Mouse (Mus musculus): ENCODE measurements around the gene Mkln1. TPM values are rescaled to one million over a fixed set of nuclear protein-coding genes. Genes with fewer than 3 reads are reported as not detected.

Mkln1 gene
- polyA plus RNA-seq, 1 experiment from 2014 or later: 182 TPM

DNA sequence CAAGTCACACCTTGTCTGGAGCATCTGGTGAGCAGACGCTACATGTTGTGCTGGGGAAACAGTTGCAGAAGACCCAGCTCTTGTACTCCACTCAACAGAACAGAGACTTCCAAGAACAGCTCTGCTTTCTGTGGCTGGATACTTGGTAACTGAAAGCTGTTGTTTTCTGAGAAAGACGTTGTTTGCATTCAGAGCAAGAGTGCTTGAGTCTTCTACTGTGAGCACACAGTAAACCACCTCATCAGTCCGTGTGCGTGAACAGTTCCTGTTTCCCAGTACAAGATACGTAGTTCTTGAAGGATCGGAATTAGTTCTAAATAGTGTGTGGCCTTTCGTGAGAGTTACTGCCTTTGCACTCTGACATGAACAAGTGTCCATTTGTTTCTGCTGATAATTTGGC, 91.4 kb downstream of the Mkln1 start:
- H3K36me3 ChIP-seq: peaks cover 15% of the 10 kb centered on the region; the same call in 1 of the 2 replicates
- H3K4me1 ChIP-seq: no peaks in the 10 kb centered on the region
- no peak overlapping the region for H3K4me2 ChIP-seq (replicated peaks)
- H3K4me3 ChIP-seq: no peak overlapping the region
- H3K9ac ChIP-seq: no peak overlapping the region
- WGBS: 92% methylated on average over 7 of the region's 7 CpGs
- no peaks in the 10 kb centered on the region for H3K9me3 ChIP-seq (replicated peaks)
- no peak for ATAC-seq (ENCODE audit: low FRiP score)
- no peak overlapping the region for H3K27ac ChIP-seq
- H3K27me3 ChIP-seq: no peaks in the 10 kb centered on the region

DNA sequence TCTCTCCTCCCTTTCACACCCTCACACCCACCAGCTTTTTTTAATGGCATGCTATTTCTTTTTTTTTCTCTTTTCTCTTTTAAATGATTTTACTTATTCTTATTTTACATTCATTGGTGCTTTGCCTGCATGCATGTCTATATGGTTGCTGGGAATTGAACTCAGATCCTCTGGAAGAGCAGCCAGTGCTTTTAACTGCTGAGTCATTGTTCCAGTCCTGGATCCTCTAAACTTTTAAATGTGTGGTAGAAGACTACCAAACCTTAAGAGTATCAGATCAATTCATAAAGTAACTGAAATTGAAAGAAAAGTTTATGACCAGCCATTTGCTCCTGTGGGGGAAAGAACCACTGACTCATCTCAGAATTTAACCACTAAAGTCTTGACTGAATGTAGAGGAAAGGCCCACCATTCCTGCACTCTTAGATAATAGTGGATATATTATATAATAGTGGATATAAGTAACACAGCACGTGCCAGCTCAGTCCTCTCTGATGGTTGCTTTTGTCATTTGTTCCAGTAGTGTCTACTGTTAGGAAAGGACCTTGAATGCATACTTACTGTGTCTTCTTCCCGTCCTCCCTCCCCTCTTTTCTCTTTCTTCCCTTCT, 96.7 kb downstream of the Mkln1 start:
- no peak overlapping the region for H3K27ac ChIP-seq
- no peak overlapping the region for H3K4me3 ChIP-seq
- no peak overlapping the region for H3K4me2 ChIP-seq (replicated peaks)
- no peaks in the 10 kb centered on the region for H3K4me1 ChIP-seq
- no peak for ATAC-seq (ENCODE audit: low FRiP score)
- H3K36me3 ChIP-seq: peaks cover 21% of the 10 kb centered on the region
- no peaks in the 10 kb centered on the region for H3K27me3 ChIP-seq
- WGBS: 89% methylated on average over 2 of the region's 2 CpGs
- H3K9me3 ChIP-seq (replicated peaks): no peaks in the 10 kb centered on the region
- no peak overlapping the region for H3K9ac ChIP-seq

DNA sequence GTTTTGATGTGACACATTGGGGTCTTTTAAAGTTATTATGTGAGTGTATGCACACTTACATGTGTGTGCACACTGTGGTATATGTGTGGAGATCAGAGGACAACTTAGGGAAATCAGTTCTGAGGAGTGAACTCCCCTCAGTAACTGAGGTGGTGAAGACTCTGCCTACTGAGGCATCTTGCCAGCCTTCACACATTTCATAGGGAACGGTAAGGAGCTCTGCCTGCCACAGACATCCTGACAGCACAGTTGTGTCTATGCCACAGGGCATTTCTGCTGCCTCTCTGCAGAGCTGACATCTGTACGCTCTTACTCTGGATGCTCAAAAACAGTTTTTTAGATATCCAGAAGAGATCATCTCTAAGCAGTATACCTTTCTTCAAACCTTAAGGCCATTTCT, 97.7 kb downstream of the Mkln1 start:
- Histone ChIP-seq H3K36me3 (peaks cover 17% of the 10 kb centered on the region), H3K9ac (no peak overlapping the region), H3K4me2 (replicated peaks) (no peak overlapping the region), H3K4me3 (no peak overlapping the region), H3K9me3 (replicated peaks) (no peaks in the 10 kb centered on the region), H3K4me1 (no peaks in the 10 kb centered on the region), H3K27ac (no peak overlapping the region), H3K27me3 (no peaks in the 10 kb centered on the region)
- 95% methylated on average over 2 of the region's 2 CpGs for WGBS
- no peak for ATAC-seq (ENCODE audit: low FRiP score)

DNA sequence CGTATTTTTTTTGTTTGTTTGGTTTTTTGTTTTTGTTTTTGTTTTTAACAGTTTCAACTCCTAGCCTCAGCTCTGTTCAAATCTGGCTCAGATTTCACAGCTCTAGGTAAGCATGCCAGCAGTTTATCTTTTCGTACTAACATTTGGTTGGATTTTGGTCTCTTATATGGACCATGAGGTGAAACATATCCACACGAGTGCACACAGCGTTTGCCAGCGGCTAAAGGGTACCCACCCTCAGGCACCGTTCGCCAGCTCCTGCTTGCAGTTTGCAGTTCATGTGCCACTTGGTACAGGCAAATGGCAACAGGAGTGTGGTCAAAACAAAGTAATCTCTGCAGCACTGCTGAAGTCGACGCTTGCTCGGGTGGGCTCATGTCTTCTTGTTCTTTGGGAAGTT, 101.3 kb downstream of the Mkln1 start:
- no peaks in the 10 kb centered on the region for H3K9me3 ChIP-seq (replicated peaks)
- H3K27ac ChIP-seq: no peak overlapping the region
- H3K36me3 ChIP-seq: peaks cover 29% of the 10 kb centered on the region
- no peaks in the 10 kb centered on the region for H3K4me1 ChIP-seq
- 94% methylated on average over 10 of the region's 10 CpGs for WGBS
- no peak overlapping the region for H3K4me3 ChIP-seq
- ATAC-seq (ENCODE audit: low FRiP score): no peak
- no peaks in the 10 kb centered on the region for H3K27me3 ChIP-seq
- H3K4me2 ChIP-seq (replicated peaks): no peak overlapping the region
- H3K9ac ChIP-seq: no peak overlapping the region

DNA sequence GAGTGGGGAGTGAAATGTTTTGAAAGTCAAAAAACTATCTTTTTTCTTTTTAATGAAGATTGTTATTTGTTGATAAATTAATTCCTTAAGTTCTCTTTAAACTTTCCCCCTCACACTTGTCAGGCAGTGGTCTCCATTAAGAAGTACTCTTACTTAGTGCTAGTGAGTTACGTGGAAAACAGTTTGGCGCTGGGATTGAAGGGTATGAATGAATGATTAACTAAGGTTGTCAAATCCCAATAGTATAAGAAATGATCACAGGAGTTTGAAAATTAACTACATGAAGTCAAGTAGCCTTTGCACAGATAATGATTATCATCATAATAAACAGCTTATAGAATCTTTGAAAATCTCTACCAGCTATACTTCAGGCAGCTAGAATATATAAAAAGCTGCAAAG, 101.7 kb downstream of the Mkln1 start:
- H3K9ac ChIP-seq: no peak overlapping the region
- no peak for ATAC-seq (ENCODE audit: low FRiP score)
- H3K9me3 ChIP-seq (replicated peaks): no peaks in the 10 kb centered on the region
- no peak overlapping the region for H3K4me2 ChIP-seq (replicated peaks)
- WGBS: 83% methylated on average over 2 of the region's 2 CpGs
- H3K4me3 ChIP-seq: no peak overlapping the region
- H3K36me3 ChIP-seq: peaks cover 29% of the 10 kb centered on the region
- H3K27ac ChIP-seq: no peak overlapping the region
- H3K27me3 ChIP-seq: no peaks in the 10 kb centered on the region
- no peaks in the 10 kb centered on the region for H3K4me1 ChIP-seq

DNA sequence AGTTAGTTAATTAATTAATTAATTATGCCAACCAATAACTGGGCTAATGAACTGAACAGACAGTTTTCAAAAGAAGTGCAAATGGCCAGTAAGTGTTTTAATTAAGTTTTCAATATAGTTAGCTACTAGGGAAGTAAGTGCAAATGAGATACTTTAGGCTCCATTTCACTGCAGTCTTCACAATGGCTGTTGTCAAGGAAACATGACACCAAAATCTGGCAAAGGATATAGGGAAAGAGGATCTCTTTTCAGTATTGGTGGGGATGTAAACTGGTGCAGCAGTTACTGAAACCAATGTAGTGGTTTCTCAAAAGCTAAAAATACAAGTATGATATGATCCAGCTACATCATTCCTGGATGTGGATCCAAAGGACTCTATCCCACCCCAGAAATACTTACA, 102.2 kb downstream of the Mkln1 start:
- H3K9me3 ChIP-seq (replicated peaks): no peaks in the 10 kb centered on the region

DNA sequence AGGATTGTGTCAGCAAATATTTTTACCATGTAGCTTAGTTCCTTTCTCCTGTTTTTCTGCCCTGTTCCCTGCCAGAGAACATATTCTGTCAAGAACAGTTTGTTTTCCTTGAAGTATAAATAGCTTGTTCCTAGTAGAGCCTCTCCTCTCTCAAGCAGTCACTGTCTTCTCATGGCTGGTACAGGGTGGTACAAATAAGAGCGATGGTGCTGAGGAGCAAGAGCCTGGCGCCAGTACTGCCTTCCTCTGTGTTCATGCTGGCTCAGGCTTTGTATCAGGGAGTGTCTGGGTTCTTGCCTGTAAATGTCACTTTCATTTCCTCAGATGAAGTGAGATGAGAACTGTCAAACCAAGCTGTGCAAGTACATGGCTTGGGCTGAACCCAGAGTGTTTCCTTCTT, 104.1 kb downstream of the Mkln1 start:
- H3K4me2 ChIP-seq (replicated peaks): no peak overlapping the region
- WGBS: 91% methylated on average over 2 of the region's 2 CpGs
- H3K36me3 ChIP-seq: peaks cover 17% of the 10 kb centered on the region
- no peak overlapping the region for H3K4me3 ChIP-seq
- no peaks in the 10 kb centered on the region for H3K27me3 ChIP-seq
- no peak for ATAC-seq (ENCODE audit: low FRiP score)
- H3K9ac ChIP-seq: no peak overlapping the region
- no peaks in the 10 kb centered on the region for H3K4me1 ChIP-seq
- no peak overlapping the region for H3K27ac ChIP-seq
- no peaks in the 10 kb centered on the region for H3K9me3 ChIP-seq (replicated peaks)

More for the DNA sequence above, 102.2 kb downstream of the Mkln1 start:
- ATAC-seq (ENCODE audit: low FRiP score): no peak
- no peak overlapping the region for H3K4me2 ChIP-seq (replicated peaks)
- no peak overlapping the region for H3K4me3 ChIP-seq
- H3K9ac ChIP-seq: no peak overlapping the region
- no peaks in the 10 kb centered on the region for H3K4me1 ChIP-seq
- peaks cover 29% of the 10 kb centered on the region for H3K36me3 ChIP-seq
- H3K27ac ChIP-seq: no peak overlapping the region
- H3K27me3 ChIP-seq: no peaks in the 10 kb centered on the region

DNA sequence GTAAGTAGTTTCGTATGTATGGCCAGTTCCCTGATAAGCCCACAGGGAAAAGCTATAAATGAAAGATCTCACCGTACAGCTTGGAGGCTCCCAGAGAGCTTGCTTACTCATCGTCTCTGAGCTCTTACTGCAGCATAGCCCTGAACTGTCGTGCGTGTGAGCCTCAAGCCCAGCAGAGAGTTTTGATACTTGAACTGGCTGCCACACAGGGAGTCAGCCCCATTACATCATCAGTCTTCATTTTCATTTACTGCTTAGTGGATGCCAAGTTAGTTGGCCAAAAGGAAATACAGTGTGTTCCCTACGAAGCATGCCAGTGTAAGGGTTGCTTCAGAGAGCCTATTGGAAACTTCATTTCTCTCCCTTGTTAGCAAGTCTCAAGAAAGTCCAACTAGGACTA, 115.2 kb downstream of the Mkln1 start:
- 84% methylated on average over 6 of the region's 6 CpGs for WGBS
- Histone ChIP-seq H3K36me3 (peaks cover 3% of the 10 kb centered on the region; the same call in 1 of the 2 replicates), H3K9ac (no peak overlapping the region), H3K4me2 (replicated peaks) (no peak overlapping the region), H3K4me1 (peaks cover 9% of the 10 kb centered on the region; the same call in 1 of the 2 replicates), H3K27ac (no peak overlapping the region), H3K27me3 (no peaks in the 10 kb centered on the region), H3K4me3 (no peak overlapping the region), H3K9me3 (replicated peaks) (no peaks in the 10 kb centered on the region)
- no peak for ATAC-seq (ENCODE audit: low FRiP score)

DNA sequence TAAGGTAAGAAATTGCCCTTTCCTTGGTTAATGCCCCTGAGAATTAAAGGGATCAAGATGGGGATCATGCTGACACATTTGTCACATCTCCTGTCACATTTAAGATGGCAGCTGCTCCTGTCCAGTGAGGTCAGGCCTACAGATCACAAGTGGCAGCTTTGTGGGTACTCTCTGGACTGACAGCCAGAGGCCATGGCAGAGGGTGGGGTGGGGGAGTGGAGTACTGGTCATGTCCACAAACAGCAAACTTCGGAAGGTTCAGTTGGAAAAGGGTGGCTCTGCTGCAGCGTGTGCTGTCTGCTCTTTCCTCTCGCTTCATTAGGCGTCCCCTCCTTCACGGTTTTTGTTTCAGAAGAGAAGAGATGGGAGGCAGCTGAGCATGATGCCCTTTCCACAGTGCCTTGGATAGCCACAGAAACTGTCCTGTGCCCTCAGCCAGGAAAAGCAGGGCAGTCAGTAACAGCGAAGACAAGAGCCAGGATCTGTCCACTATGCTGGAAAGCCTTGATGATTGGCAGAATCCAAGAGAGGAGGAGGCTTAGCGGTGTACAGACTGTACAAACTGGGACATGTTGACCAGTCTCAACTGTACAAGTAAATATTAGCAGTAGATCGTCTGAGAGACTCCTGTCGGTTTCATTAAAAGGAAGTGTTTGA, 119.3 kb downstream of the Mkln1 start:
- Histone ChIP-seq H3K4me2 (replicated peaks) (no peak overlapping the region), H3K9ac (no peak overlapping the region), H3K9me3 (replicated peaks) (no peaks in the 10 kb centered on the region), H3K4me1 (peaks cover 9% of the 10 kb centered on the region; the same call in 1 of the 2 replicates), H3K27me3 (no peaks in the 10 kb centered on the region), H3K4me3 (no peak overlapping the region), H3K27ac (no peak overlapping the region), H3K36me3 (peaks cover 4% of the 10 kb centered on the region; the same call in 1 of the 2 replicates)
- no peak for ATAC-seq (ENCODE audit: low FRiP score)
- 70% methylated on average over 9 of the region's 9 CpGs for WGBS

DNA sequence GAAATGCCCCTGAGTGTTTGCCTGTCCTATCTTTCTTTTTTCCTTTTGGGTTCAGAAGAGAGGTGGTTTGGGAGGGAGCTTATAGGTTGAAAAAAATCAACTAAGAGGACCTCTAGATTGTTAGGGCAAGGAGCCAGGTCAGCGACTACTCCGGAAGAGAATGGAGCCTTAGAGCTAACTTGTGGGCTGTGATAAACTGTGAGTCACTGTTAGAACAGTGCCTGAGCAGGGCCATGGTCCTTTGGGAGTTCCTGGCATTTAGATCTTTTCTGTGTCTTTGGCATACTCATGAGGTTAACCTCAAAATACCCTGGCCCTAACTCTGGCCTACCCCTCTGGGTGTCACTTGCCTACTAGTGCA, 119.8 kb downstream of the Mkln1 start:
- Histone ChIP-seq H3K9me3 (replicated peaks) (no peaks in the 10 kb centered on the region), H3K36me3 (peaks cover 4% of the 10 kb centered on the region; the same call in 1 of the 2 replicates), H3K4me3 (no peak overlapping the region), H3K27ac (no peak overlapping the region), H3K4me2 (replicated peaks) (no peak overlapping the region), H3K9ac (no peak overlapping the region), H3K4me1 (peaks cover 9% of the 10 kb centered on the region; the same call in 1 of the 2 replicates), H3K27me3 (no peaks in the 10 kb centered on the region)
- no peak for ATAC-seq (ENCODE audit: low FRiP score)
- WGBS: 87% methylated on average over 2 of the region's 2 CpGs

DNA sequence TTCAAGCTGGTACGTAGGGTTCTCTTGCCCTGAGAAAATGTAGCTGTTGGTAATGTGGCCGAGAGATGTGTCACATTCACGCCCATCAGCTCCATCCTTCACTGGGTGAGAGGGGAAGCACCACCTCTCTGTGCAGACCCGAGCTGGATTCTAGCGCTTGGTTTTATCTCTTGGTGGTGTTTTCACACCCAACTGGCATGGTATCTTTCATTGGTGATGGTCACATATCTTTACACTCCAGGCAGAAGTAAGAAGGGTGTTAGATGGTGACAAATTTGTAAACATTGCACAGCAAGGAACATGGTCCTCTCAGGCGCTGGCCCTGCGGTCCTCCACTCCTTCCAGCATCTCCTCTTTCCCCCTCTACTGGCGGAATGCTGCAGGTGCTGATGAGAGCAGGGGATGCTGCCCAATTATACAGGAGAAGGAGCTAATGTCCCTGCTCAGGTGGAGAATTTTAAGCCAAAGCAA, 120.5 kb downstream of the Mkln1 start:
- peaks cover 11% of the 10 kb centered on the region for H3K36me3 ChIP-seq
- no peak overlapping the region for H3K4me3 ChIP-seq
- no peak overlapping the region for H3K27ac ChIP-seq
- H3K4me1 ChIP-seq: peaks cover 9% of the 10 kb centered on the region; the same call in 1 of the 2 replicates
- ATAC-seq (ENCODE audit: low FRiP score): 0 out of 2 replicates have a peak, but pooled peaks have one; percentile 16
- 69% methylated on average over 8 of the region's 8 CpGs for WGBS
- H3K9ac ChIP-seq: no peak overlapping the region
- no peaks in the 10 kb centered on the region for H3K9me3 ChIP-seq (replicated peaks)
- no peaks in the 10 kb centered on the region for H3K27me3 ChIP-seq
- no peak overlapping the region for H3K4me2 ChIP-seq (replicated peaks)

DNA sequence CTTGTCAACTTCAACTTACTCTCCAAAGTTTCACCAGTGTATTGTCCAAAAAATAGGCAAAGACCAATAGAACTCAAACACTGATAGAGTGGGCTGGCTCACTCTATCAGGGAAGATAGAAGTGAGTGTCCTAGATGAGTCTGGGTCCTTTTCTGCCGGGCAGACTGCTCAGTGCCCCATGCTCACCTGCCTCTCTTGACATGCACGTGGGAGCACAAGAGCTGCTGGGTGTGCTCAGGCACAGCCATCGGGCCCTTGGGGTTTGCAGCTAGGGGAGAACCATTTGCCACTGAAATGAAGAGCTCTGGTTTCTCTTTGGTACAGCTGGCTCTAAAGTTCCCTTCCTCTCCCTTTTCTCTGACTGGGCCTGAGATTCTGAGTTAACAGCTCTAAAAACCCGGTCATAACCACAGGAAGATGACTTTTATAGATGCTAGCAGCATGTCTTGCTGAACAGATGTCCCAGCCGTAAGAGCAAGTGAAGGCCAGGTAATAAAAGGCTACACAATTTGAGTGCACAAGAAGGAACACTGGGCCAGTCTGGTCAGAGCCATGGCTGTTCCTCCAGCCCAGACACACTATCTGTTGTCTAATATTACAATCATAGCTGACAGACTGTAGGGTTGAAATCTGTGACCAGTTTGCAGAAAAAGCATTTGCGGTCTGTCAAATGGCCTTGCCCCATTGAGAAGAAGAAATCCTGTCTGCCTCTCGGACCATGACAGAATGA, 122.1 kb downstream of the Mkln1 start:
- Histone ChIP-seq H3K27ac (no peak overlapping the region), H3K9ac (no peak overlapping the region), H3K9me3 (replicated peaks) (no peaks in the 10 kb centered on the region), H3K4me2 (replicated peaks) (no peak overlapping the region), H3K4me3 (no peak overlapping the region), H3K4me1 (peaks cover 9% of the 10 kb centered on the region; the same call in 1 of the 2 replicates), H3K36me3 (peaks cover 23% of the 10 kb centered on the region), H3K27me3 (no peaks in the 10 kb centered on the region)
- no peak for ATAC-seq (ENCODE audit: low FRiP score)
- WGBS: 81% methylated on average over 7 of the region's 7 CpGs
